Mouse (Mus musculus): ENCODE results near the gene Tmem30b. TPM values are rescaled to one million over a fixed set of nuclear protein-coding genes. Genes with fewer than 3 reads are reported as not detected.

Tmem30b gene
- polyA plus RNA-seq, 1 experiment from 2014 or later: 38.6 TPM

Other genes with a start within 250 kb of the Tmem30b start
- 9.8 and 11.0 TPM in 2 replicates for gene Prkch, start 38.4 kb upstream of the Tmem30b start, polyA plus RNA-seq (2015; fragmentation: Nextera tagmentation; extraction: Ambion mirVana)